ENCODE assay signal across 25 mouse cellular contexts in the genomic region with DNA sequence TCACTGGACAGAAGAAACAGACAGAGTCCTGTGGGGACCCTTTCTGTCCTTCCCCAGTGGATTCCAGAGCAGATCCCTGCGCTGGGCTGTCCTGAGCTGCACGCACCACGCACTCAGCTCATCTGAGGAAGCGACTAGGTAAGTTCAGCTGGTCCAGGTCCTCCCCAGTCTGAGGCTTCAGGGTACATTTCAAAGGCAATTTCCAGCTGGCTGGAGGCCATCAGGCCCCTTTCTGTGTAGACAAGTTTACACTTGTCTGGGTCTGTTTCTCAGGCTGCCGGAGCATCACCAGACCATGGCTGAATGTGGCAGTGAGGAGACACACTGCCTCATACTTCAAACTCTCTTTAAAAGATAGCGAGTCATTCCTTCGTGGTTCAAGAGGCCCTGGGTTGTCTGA. TPM values are rescaled to one million over a fixed set of nuclear protein-coding genes. Genes with fewer than 3 reads are reported as not detected.
DNase-seq lines count a peak whose midpoint lies in the region; ATAC-seq lines count a peak whose summit lies in the region.
"Had no signal": no experiment of that assay in that cellular context is flagged by ENCODE, and none has a peak within 500 bp of the region (broad histone marks: within the 10 kb centered on the region; RNA-seq: fewer than 3 reads in every experiment).

No protein-coding gene starts in this region.

- 84% methylated on average over 7 of the region's 7 CpGs for WGBS in forebrain, embryonic 10.5 days
- WGBS in forebrain, embryonic 15.5 days = 83% methylated on average over 7 of the region's 7 CpGs
- 61% methylated on average over 7 of the region's 7 CpGs for WGBS in intestine, embryonic 16.5 days
- WGBS in intestine, embryonic 15.5 days = 50% methylated on average over 7 of the region's 7 CpGs
- 62% methylated on average over 7 of the region's 7 CpGs for WGBS in embryonic facial prominence, embryonic 15.5 days

- H3K27me3 ChIP-seq in forebrain, embryonic 10.5 days (ENCODE audit: poor library complexity, severe bottlenecking) = 0 out of 2 replicates have a peak, but pooled peaks cover 6% of the 10 kb centered on the region
- 0 out of 2 replicates have a peak, but pooled peaks cover 3% of the 10 kb centered on the region for H3K27me3 ChIP-seq in forebrain, embryonic 15.5 days
- no peaks in the 10 kb centered on the region for H3K27me3 ChIP-seq in intestine, embryonic 16.5 days (replicated peaks; ENCODE audit: control insufficient read depth, insufficient read depth, low read length)
- H3K27me3 ChIP-seq in intestine, embryonic 15.5 days (replicated peaks) = no peaks in the 10 kb centered on the region
- no peaks in the 10 kb centered on the region for H3K27me3 ChIP-seq in embryonic facial prominence, embryonic 15.5 days
- H3K27me3 ChIP-seq: hindbrain, embryonic 12.5 days; lung, embryonic 15.5 days; midbrain, embryonic 15.5 days had no signal

- no peak for DNase-seq in forebrain, embryonic 10.5 days (ENCODE audit: extremely low spot score, low spot score)
- DNase-seq in NIH3T3 (ENCODE audit: low read depth) = peak; percentile 33
- DNase-seq in kidney, adult 9 months = no peak
- DNase-seq: embryo, embryonic 11 days; gastrocnemius, postnatal 14 days; heart, adult 18-20 months; kidney, adult 2 months; kidney, postnatal 4 days; liver; lung, postnatal 4 days; right cerebral cortex, postnatal 25 days; spleen, adult 18-20 months; thymus, postnatal 25 days had no signal

- H3K4me1 ChIP-seq in forebrain, embryonic 10.5 days = peaks cover 11% of the 10 kb centered on the region
- H3K4me1 ChIP-seq in forebrain, embryonic 15.5 days = peaks cover 12% of the 10 kb centered on the region
- no peaks in the 10 kb centered on the region; the same call in 1 of the 2 replicates for H3K4me1 ChIP-seq in intestine, embryonic 16.5 days (ENCODE audit: control insufficient read depth, insufficient read depth, low read length)
- H3K4me1 ChIP-seq in intestine, embryonic 15.5 days (replicated peaks) = peaks cover 12% of the 10 kb centered on the region; the same call in 1 of the 2 replicates
- H3K4me1 ChIP-seq in embryonic facial prominence, embryonic 15.5 days = peaks cover 38% of the 10 kb centered on the region

- ATAC-seq in forebrain, embryonic 15.5 days (replicated peaks) = no peak
- ATAC-seq in intestine, embryonic 16.5 days = no peak
- no peak for ATAC-seq in intestine, embryonic 15.5 days
- ATAC-seq in embryonic facial prominence, embryonic 15.5 days (ENCODE audit: insufficient number of reproducible peaks, low FRiP score, low TSS enrichment, low read depth) = 0 out of 2 replicates have a peak, but pooled peaks have one; percentile 11
- ATAC-seq: midbrain, embryonic 15.5 days had no signal

- 0 out of 2 replicates have a peak overlapping the region, but pooled peaks have one; percentile 48 for H3K27ac ChIP-seq in forebrain, embryonic 10.5 days
- no peak overlapping the region for H3K27ac ChIP-seq in forebrain, embryonic 15.5 days (replicated peaks)
- no peak overlapping the region for H3K27ac ChIP-seq in intestine, embryonic 16.5 days (ENCODE audit: low read length)
- no peak overlapping the region for H3K27ac ChIP-seq in intestine, embryonic 15.5 days
- H3K27ac ChIP-seq in embryonic facial prominence, embryonic 15.5 days (replicated peaks) = no peak overlapping the region
- H3K27ac ChIP-seq: hindbrain, embryonic 12.5 days; left cerebral cortex, adult 2 months; liver, embryonic 15.5 days; lung, embryonic 15.5 days; midbrain, embryonic 15.5 days; neural tube, embryonic 13.5 days had no signal

- H3K9me3 ChIP-seq in forebrain, embryonic 10.5 days = no peaks in the 10 kb centered on the region
- H3K9me3 ChIP-seq in forebrain, embryonic 15.5 days = no peaks in the 10 kb centered on the region
- H3K9me3 ChIP-seq in intestine, embryonic 16.5 days (ENCODE audit: control insufficient read depth, low read length) = no peaks in the 10 kb centered on the region
- no peaks in the 10 kb centered on the region for H3K9me3 ChIP-seq in intestine, embryonic 15.5 days
- no peaks in the 10 kb centered on the region for H3K9me3 ChIP-seq in embryonic facial prominence, embryonic 15.5 days (replicated peaks)
- H3K9me3 ChIP-seq: hindbrain, embryonic 12.5 days; liver, embryonic 15.5 days; lung, embryonic 15.5 days; midbrain, embryonic 15.5 days; neural tube, embryonic 13.5 days had no signal

- no peak overlapping the region for H3K4me2 ChIP-seq in forebrain, embryonic 15.5 days (replicated peaks)
- no peak overlapping the region for H3K4me2 ChIP-seq in intestine, embryonic 16.5 days (ENCODE audit: low read depth, low read length)
- no peak overlapping the region for H3K4me2 ChIP-seq in intestine, embryonic 15.5 days (replicated peaks)
- no peak overlapping the region for H3K4me2 ChIP-seq in embryonic facial prominence, embryonic 15.5 days (replicated peaks)
- H3K4me2 ChIP-seq: hindbrain, embryonic 12.5 days; liver, embryonic 15.5 days; lung, embryonic 15.5 days; midbrain, embryonic 15.5 days; neural tube, embryonic 13.5 days had no signal

- no peak overlapping the region for H3K4me3 ChIP-seq in forebrain, embryonic 10.5 days
- no peak overlapping the region for H3K4me3 ChIP-seq in forebrain, embryonic 15.5 days
- H3K4me3 ChIP-seq in intestine, embryonic 16.5 days (ENCODE audit: low read length) = no peak overlapping the region
- H3K4me3 ChIP-seq in intestine, embryonic 15.5 days (replicated peaks) = no peak overlapping the region
- H3K4me3 ChIP-seq in embryonic facial prominence, embryonic 15.5 days (replicated peaks) = no peak overlapping the region
- H3K4me3 ChIP-seq: hindbrain, embryonic 12.5 days; left cerebral cortex, adult 2 months; liver, embryonic 15.5 days; lung, embryonic 15.5 days; midbrain, embryonic 15.5 days; myocyte; neural tube, embryonic 13.5 days had no signal

- H3K9ac ChIP-seq in forebrain, embryonic 15.5 days (replicated peaks) = no peak overlapping the region
- peak overlapping the region; percentile 15; the same call in 1 of the 2 replicates for H3K9ac ChIP-seq in intestine, embryonic 16.5 days (ENCODE audit: low read depth, low read length)
- no peak overlapping the region for H3K9ac ChIP-seq in intestine, embryonic 15.5 days
- H3K9ac ChIP-seq in embryonic facial prominence, embryonic 15.5 days = no peak overlapping the region
- H3K9ac ChIP-seq: forebrain, postnatal 0 days; hindbrain, embryonic 12.5 days; liver, embryonic 15.5 days; lung, embryonic 15.5 days; midbrain, embryonic 15.5 days; neural tube, embryonic 13.5 days had no signal

- H3K36me3 ChIP-seq in forebrain, embryonic 10.5 days (replicated peaks) = no peaks in the 10 kb centered on the region
- H3K36me3 ChIP-seq in forebrain, embryonic 15.5 days = no peaks in the 10 kb centered on the region
- H3K36me3 ChIP-seq in intestine, embryonic 16.5 days (ENCODE audit: control insufficient read depth, insufficient read depth, low read length) = no peaks in the 10 kb centered on the region
- no peaks in the 10 kb centered on the region for H3K36me3 ChIP-seq in intestine, embryonic 15.5 days
- H3K36me3 ChIP-seq in embryonic facial prominence, embryonic 15.5 days = no peaks in the 10 kb centered on the region
- H3K36me3 ChIP-seq: hindbrain, embryonic 12.5 days; liver, embryonic 15.5 days; lung, embryonic 15.5 days; midbrain, embryonic 15.5 days; neural tube, embryonic 13.5 days had no signal

RNA-seq across cellular contexts. Expression of gene Chmp4b, which starts 55.8 kb away (rescaled TPM):
- polyA plus RNA-seq in forebrain, embryonic 10.5 days (2016; fragmentation: Nextera tagmentation; extraction: Ambion mirVana) = 12.9 and 13.4 TPM in 2 replicates
- 23.9 and 25.0 TPM in 2 replicates for polyA plus RNA-seq in forebrain, embryonic 15.5 days (2015; fragmentation: Nextera tagmentation; extraction: Ambion mirVana)
- 23.6 and 28.7 TPM in 2 replicates for polyA plus RNA-seq in intestine, embryonic 16.5 days (2015; fragmentation: Nextera tagmentation; extraction: Ambion mirVana)
- 36.3 and 36.4 TPM in 2 replicates for polyA plus RNA-seq in intestine, embryonic 15.5 days (2015; fragmentation: Nextera tagmentation; extraction: Ambion mirVana)
- polyA plus RNA-seq in embryonic facial prominence, embryonic 15.5 days (2015; fragmentation: Nextera tagmentation; extraction: Ambion mirVana) = 38.1 and 47.7 TPM in 2 replicates
